In genomic region chr14:86997318-86997717, GRCm38 (mm10) we compare ENCODE assay signal across 16 mouse cellular contexts.
"Had no signal": no experiment of that assay in that cellular context is flagged by ENCODE, and none has a peak within 500 bp of the region (broad histone marks: within the 10 kb centered on the region; RNA-seq: fewer than 3 reads in every experiment).

No protein-coding gene starts in this region.

- H3K9me3 ChIP-seq: limb, embryonic 15.5 days; midbrain, embryonic 12.5 days had no signal

- H3K36me3 ChIP-seq: limb, embryonic 15.5 days; midbrain, embryonic 12.5 days had no signal

- H3K9ac ChIP-seq: limb, embryonic 15.5 days; liver, embryonic 14.5 days; liver, postnatal 0 days; lung, embryonic 14.5 days; midbrain, embryonic 12.5 days had no signal

- H3K4me1 ChIP-seq: limb, embryonic 15.5 days; midbrain, embryonic 12.5 days had no signal

- H3K27ac ChIP-seq: limb, embryonic 15.5 days; liver, embryonic 14.5 days; macrophage; midbrain, embryonic 12.5 days had no signal

- ATAC-seq: liver, postnatal 0 days; lung, postnatal 0 days; midbrain, embryonic 16.5 days had no signal

- DNase-seq: kidney, adult 11 months; kidney, adult 8-10 months; kidney, postnatal 14 days; kidney, postnatal 4 days; liver, postnatal 0 days; lung, embryonic 14.5 days; thymus, adult 18-20 months; thymus, postnatal 36 days had no signal

- H3K4me3 ChIP-seq: limb, embryonic 15.5 days; midbrain, embryonic 12.5 days; myocyte had no signal

- H3K4me2 ChIP-seq: limb, embryonic 15.5 days; liver, embryonic 11.5 days; lung, embryonic 14.5 days; midbrain, embryonic 12.5 days had no signal

- H3K27me3 ChIP-seq: limb, embryonic 15.5 days; midbrain, embryonic 12.5 days had no signal
